Mouse (Mus musculus): ENCODE measurements at regions not wholly inside any gene's neighbourhood (a gene's known extent, or its start where the extent isn't known, plus 50 kb on each side); places are given as distances from the start of the nearest gene placed in this dataset.

- Histone ChIP-seq H3K27ac (ENCODE audit: insufficient read depth, low read length) (no peak overlapping the region), H3K4me1 (ENCODE audit: control insufficient read depth, insufficient read depth, low read length) (no peaks in the 10 kb centered on the region), H3K4me3 (ENCODE audit: insufficient read depth, low read length) (no peak overlapping the region)
- TF ChIP-seq CTCF (IDR thresholded peaks at IDR 0.05; ENCODE audit: extremely low read depth, insufficient read depth, low read length) (no peak), POLR2A (IDR thresholded peaks at IDR 0.05; ENCODE audit: extremely low read depth, insufficient read depth, low read length) (no peak)
These were observed 531.0 kb downstream of the Etnk1 start for GRCm38 (mm10) chr6:143697997-143698396.

DNA sequence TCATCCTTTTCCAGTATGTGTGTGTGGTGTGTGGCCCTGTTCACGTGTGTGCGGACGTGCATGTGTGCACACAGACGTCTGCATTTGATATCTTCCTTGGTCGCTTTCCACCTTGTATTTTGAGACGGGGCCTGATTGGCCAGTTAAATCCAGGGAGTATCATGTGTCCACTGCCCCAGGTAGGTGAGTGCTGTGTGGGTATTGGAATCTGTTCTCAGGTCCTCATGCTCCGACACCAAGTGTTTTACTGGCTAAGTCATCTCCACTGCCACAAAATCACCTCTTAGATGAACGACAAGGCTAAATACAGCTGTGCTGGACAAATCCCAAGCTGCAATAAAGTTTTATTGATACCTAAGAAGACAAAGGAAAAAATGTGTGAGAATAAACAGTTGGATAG is 537.0 kb downstream of the Etnk1 start:
- H3K4me1 ChIP-seq (ENCODE audit: control insufficient read depth, insufficient read depth, low read length): no peaks in the 10 kb centered on the region
- H3K27ac ChIP-seq (ENCODE audit: insufficient read depth, low read length): no peak overlapping the region
- H3K4me3 ChIP-seq (ENCODE audit: insufficient read depth, low read length): no peak overlapping the region
- TF ChIP-seq POLR2A (IDR thresholded peaks at IDR 0.05; ENCODE audit: extremely low read depth, insufficient read depth, low read length) (no peak), CTCF (IDR thresholded peaks at IDR 0.05; ENCODE audit: extremely low read depth, insufficient read depth, low read length) (no peak)

DNA sequence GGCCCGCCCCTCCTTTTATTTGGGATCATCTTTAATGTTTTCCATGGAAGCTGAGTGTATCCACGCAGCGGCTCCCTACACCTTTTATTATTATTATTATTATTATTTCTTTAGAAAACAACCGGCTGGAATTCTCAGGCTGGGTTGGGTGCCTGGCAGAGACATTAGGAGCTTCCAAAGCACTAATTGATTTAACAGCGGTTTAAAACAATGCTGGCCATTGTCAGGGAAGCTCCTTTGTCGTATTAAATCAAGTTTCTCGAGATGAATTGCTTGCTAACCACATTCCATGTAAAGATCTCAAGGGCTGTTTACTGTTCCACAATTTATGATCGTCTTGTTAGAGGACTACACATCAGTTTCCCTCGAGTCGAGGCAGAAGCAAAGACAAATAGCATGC is 539.4 kb downstream of the Etnk1 start:
- no peak for TF ChIP-seq CTCF (IDR thresholded peaks at IDR 0.05; ENCODE audit: extremely low read depth, insufficient read depth, low read length)
- no peak for TF ChIP-seq POLR2A (IDR thresholded peaks at IDR 0.05; ENCODE audit: extremely low read depth, insufficient read depth, low read length)
- no peak overlapping the region for H3K4me3 ChIP-seq (ENCODE audit: insufficient read depth, low read length)
- H3K4me1 ChIP-seq (ENCODE audit: control insufficient read depth, insufficient read depth, low read length): no peaks in the 10 kb centered on the region
- H3K27ac ChIP-seq (ENCODE audit: insufficient read depth, low read length): no peak overlapping the region

- H3K4me3 ChIP-seq (ENCODE audit: insufficient read depth, low read length): no peak overlapping the region
- TF ChIP-seq CTCF (IDR thresholded peaks at IDR 0.05; ENCODE audit: extremely low read depth, insufficient read depth, low read length): no peak
- TF ChIP-seq POLR2A (IDR thresholded peaks at IDR 0.05; ENCODE audit: extremely low read depth, insufficient read depth, low read length): no peak
- no peak overlapping the region for H3K27ac ChIP-seq (ENCODE audit: insufficient read depth, low read length)
- no peaks in the 10 kb centered on the region for H3K4me1 ChIP-seq (ENCODE audit: control insufficient read depth, insufficient read depth, low read length)
These were observed 547.4 kb downstream of the Etnk1 start for GRCm38 (mm10) chr6:143714461-143714860.

GRCm38 (mm10) chr6:143750074-143750473 is 583.1 kb downstream of the Etnk1 start:
- Histone ChIP-seq H3K4me1 (ENCODE audit: control insufficient read depth, insufficient read depth, low read length) (no peaks in the 10 kb centered on the region), H3K27ac (ENCODE audit: insufficient read depth, low read length) (no peak overlapping the region), H3K4me3 (ENCODE audit: insufficient read depth, low read length) (no peak overlapping the region)
- TF ChIP-seq CTCF (IDR thresholded peaks at IDR 0.05; ENCODE audit: extremely low read depth, insufficient read depth, low read length) (no peak), POLR2A (IDR thresholded peaks at IDR 0.05; ENCODE audit: extremely low read depth, insufficient read depth, low read length) (no peak)

- TF ChIP-seq POLR2A (IDR thresholded peaks at IDR 0.05; ENCODE audit: extremely low read depth, insufficient read depth, low read length) (no peak), CTCF (IDR thresholded peaks at IDR 0.05; ENCODE audit: extremely low read depth, insufficient read depth, low read length) (no peak)
- Histone ChIP-seq H3K4me1 (ENCODE audit: control insufficient read depth, insufficient read depth, low read length) (no peaks in the 10 kb centered on the region), H3K27ac (ENCODE audit: insufficient read depth, low read length) (no peak overlapping the region), H3K4me3 (ENCODE audit: insufficient read depth, low read length) (no peak overlapping the region; the same call in 1 of the 2 replicates)
These were observed 584.4 kb downstream of the Etnk1 start for GRCm38 (mm10) chr6:143751076-143752070.

GRCm38 (mm10) chr6:143757462-143757861 is 590.4 kb downstream of the Etnk1 start:
- Histone ChIP-seq H3K4me3 (ENCODE audit: insufficient read depth, low read length) (no peak overlapping the region), H3K4me1 (ENCODE audit: control insufficient read depth, insufficient read depth, low read length) (no peaks in the 10 kb centered on the region)
- TF ChIP-seq POLR2A (IDR thresholded peaks at IDR 0.05; ENCODE audit: extremely low read depth, insufficient read depth, low read length): no peak
- no peak for TF ChIP-seq CTCF (IDR thresholded peaks at IDR 0.05; ENCODE audit: extremely low read depth, insufficient read depth, low read length)

GRCm38 (mm10) chr6:143768115-143768514 is 601.1 kb downstream of the Etnk1 start:
- Histone ChIP-seq H3K27ac (ENCODE audit: insufficient read depth, low read length) (no peak overlapping the region), H3K4me1 (ENCODE audit: control insufficient read depth, insufficient read depth, low read length) (no peaks in the 10 kb centered on the region), H3K4me3 (ENCODE audit: insufficient read depth, low read length) (no peak overlapping the region)
- no peak for TF ChIP-seq POLR2A (IDR thresholded peaks at IDR 0.05; ENCODE audit: extremely low read depth, insufficient read depth, low read length)
- TF ChIP-seq CTCF (IDR thresholded peaks at IDR 0.05; ENCODE audit: extremely low read depth, insufficient read depth, low read length): no peak

More at GRCm38 (mm10) chr6:143757462-143757861, 590.4 kb downstream of the Etnk1 start:
- no peak overlapping the region for H3K27ac ChIP-seq (ENCODE audit: insufficient read depth, low read length)

Measured in cortical plate, adult 2 months (tissue).